Mouse (Mus musculus) liver, postnatal 0 days (tissue): ENCODE data around the gene Trappc10.

Experiments
- CTCF ChIP-seq: sonication (generic); IDR thresholded peaks from 2 replicates; pipeline ENCODE4 v1.5.1; 2016; ENCODE audit warnings: antibody characterized with exemption, low read depth
- EP300 ChIP-seq: IDR thresholded peaks from 2 replicates; pipeline ENCODE4 v1.6.1; 2016; ENCODE audit warnings: antibody characterized with exemption, low read depth, mild to moderate bottlenecking

DNA sequence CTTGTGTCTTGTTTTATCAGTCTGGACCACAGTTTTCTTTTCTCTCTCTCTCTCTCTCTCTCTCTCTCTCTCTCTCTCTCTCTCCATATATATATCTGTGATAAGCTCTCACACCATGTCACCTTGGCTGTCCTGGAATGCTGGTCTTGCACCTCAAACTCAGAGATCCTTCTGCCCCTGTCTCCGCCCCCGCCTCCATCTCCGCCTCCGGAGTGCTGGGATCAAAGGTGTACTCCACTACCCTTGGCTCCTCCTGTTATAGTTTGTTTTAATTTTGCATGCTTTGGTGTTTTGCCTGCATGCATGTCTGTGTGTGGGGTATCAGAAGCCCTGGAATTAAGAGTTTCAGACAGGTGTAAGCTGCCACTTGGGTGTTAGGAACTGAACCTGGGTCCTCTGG lies 31.8 kb upstream of the Trappc10 start:
- TF ChIP-seq CTCF (no peak), EP300 (no peak)
